Mouse (Mus musculus): ENCODE data around the gene Fam107b. TPM values are rescaled to one million over a fixed set of nuclear protein-coding genes. Genes with fewer than 3 reads are reported as not detected.

Gene Fam107b
- total and polyA plus RNA-seq, 3 experiments = 3.6 to 34.1 (median 19.4) TPM

GRCm38 (mm10) chr2:3600421-3600820 lies 30.1 kb downstream of the Fam107b start:
- ATAC-seq (ENCODE audit: extremely low read depth, insufficient number of reproducible peaks, low FRiP score, poor library complexity, severe bottlenecking) (no peak), DNase-seq (ENCODE audit: low spot score) (no peak)
- no peak overlapping the region for H3K4me3 ChIP-seq (ENCODE audit: low read depth, low read length)
- no peaks in the 10 kb centered on the region for H3K9me3 ChIP-seq (replicated peaks)
- TF ChIP-seq TAL1 (conservative IDR thresholded peaks at IDR 0.05; ENCODE audit: low read depth, low read length) (no peak), GATA1 (IDR thresholded peaks at IDR 0.05; ENCODE audit: borderline replicate concordance, low read length) (no peak), CTCF (IDR thresholded peaks at IDR 0.05; ENCODE audit: low read depth, low read length) (no peak), POLR2AphosphoS5 (IDR thresholded peaks at IDR 0.05; ENCODE audit: insufficient replicate concordance, low read depth, low read length) (no peak), GATA2 (IDR thresholded peaks at IDR 0.05; ENCODE audit: borderline replicate concordance, low read depth, low read length) (no peak)
- H3K4me1 ChIP-seq (ENCODE audit: insufficient read depth, low read depth, low read length) = no peaks in the 10 kb centered on the region
- no peaks in the 10 kb centered on the region for H3K36me3 ChIP-seq (replicated peaks)
- no peaks in the 10 kb centered on the region for H3K27me3 ChIP-seq (ENCODE audit: insufficient read depth, low read length)

- no peaks in the 10 kb centered on the region for H3K9me3 ChIP-seq (replicated peaks)
- no peak for ATAC-seq (ENCODE audit: extremely low read depth, insufficient number of reproducible peaks, low FRiP score, poor library complexity, severe bottlenecking)
- TF ChIP-seq CTCF (IDR thresholded peaks at IDR 0.05; ENCODE audit: low read depth, low read length) (no peak), TAL1 (conservative IDR thresholded peaks at IDR 0.05; ENCODE audit: low read depth, low read length) (no peak), GATA2 (IDR thresholded peaks at IDR 0.05; ENCODE audit: borderline replicate concordance, low read depth, low read length) (no peak), POLR2AphosphoS5 (IDR thresholded peaks at IDR 0.05; ENCODE audit: insufficient replicate concordance, low read depth, low read length) (no peak), GATA1 (IDR thresholded peaks at IDR 0.05; ENCODE audit: borderline replicate concordance, low read length) (no peak)
Observed at GRCm38 (mm10) chr2:3602599-3602998, 32.3 kb downstream of the Fam107b start.

DNA sequence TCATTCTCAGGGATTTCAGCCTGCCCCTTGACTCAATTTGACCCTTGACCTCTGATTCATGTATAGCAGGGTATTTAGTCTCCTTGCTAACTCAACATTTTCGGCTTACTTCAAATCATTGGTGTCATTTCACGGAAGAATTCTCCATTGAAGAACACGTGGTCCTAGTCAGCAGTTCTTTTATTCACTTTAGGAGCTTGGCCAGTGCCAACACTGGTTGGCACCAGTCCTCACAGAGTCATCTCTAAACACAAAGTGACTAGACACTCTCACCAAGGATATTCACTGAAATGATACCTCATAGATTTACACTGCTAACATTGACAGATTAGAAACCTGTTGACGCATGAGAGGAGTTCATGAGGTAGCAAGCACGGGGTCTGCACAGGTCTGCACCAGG lies 32.9 kb downstream of the Fam107b start:
- ATAC-seq (ENCODE audit: extremely low read depth, insufficient number of reproducible peaks, low FRiP score, poor library complexity, severe bottlenecking) = no peak
- no peak overlapping the region for H3K4me3 ChIP-seq (ENCODE audit: low read depth, low read length)
- TF ChIP-seq GATA1 (IDR thresholded peaks at IDR 0.05; ENCODE audit: borderline replicate concordance, low read length) (no peak), TAL1 (conservative IDR thresholded peaks at IDR 0.05; ENCODE audit: low read depth, low read length) (no peak), GATA2 (IDR thresholded peaks at IDR 0.05; ENCODE audit: borderline replicate concordance, low read depth, low read length) (no peak), CTCF (IDR thresholded peaks at IDR 0.05; ENCODE audit: low read depth, low read length) (no peak), POLR2AphosphoS5 (IDR thresholded peaks at IDR 0.05; ENCODE audit: insufficient replicate concordance, low read depth, low read length) (no peak)
- no peaks in the 10 kb centered on the region for H3K27me3 ChIP-seq (ENCODE audit: insufficient read depth, low read length)
- no peaks in the 10 kb centered on the region for H3K36me3 ChIP-seq (replicated peaks)
- no peaks in the 10 kb centered on the region for H3K9me3 ChIP-seq (replicated peaks)
- H3K4me1 ChIP-seq (ENCODE audit: insufficient read depth, low read depth, low read length) = no peaks in the 10 kb centered on the region
- no peak for DNase-seq (ENCODE audit: low spot score)

More at GRCm38 (mm10) chr2:3602599-3602998, 32.3 kb downstream of the Fam107b start:
- no peak for DNase-seq (ENCODE audit: low spot score)
- H3K4me3 ChIP-seq (ENCODE audit: low read depth, low read length) = no peak overlapping the region
- no peaks in the 10 kb centered on the region for H3K27me3 ChIP-seq (ENCODE audit: insufficient read depth, low read length)
- H3K36me3 ChIP-seq (replicated peaks) = no peaks in the 10 kb centered on the region
- H3K4me1 ChIP-seq (ENCODE audit: insufficient read depth, low read depth, low read length) = no peaks in the 10 kb centered on the region

- no peak for DNase-seq (ENCODE audit: low spot score)
- Histone ChIP-seq H3K4me3 (ENCODE audit: low read depth, low read length) (no peak overlapping the region), H3K36me3 (replicated peaks) (no peaks in the 10 kb centered on the region), H3K27me3 (ENCODE audit: insufficient read depth, low read length) (no peaks in the 10 kb centered on the region), H3K4me1 (ENCODE audit: insufficient read depth, low read depth, low read length) (no peaks in the 10 kb centered on the region), H3K9me3 (replicated peaks) (no peaks in the 10 kb centered on the region)
- ATAC-seq (ENCODE audit: extremely low read depth, insufficient number of reproducible peaks, low FRiP score, poor library complexity, severe bottlenecking) = no peak
- no peak for TF ChIP-seq GATA2 (IDR thresholded peaks at IDR 0.05; ENCODE audit: borderline replicate concordance, low read depth, low read length)
- TF ChIP-seq CTCF (IDR thresholded peaks at IDR 0.05; ENCODE audit: low read depth, low read length) = no peak
- TF ChIP-seq TAL1 (conservative IDR thresholded peaks at IDR 0.05; ENCODE audit: low read depth, low read length) = no peak
- no peak for TF ChIP-seq GATA1 (IDR thresholded peaks at IDR 0.05; ENCODE audit: borderline replicate concordance, low read length)
- no peak for TF ChIP-seq POLR2AphosphoS5 (IDR thresholded peaks at IDR 0.05; ENCODE audit: insufficient replicate concordance, low read depth, low read length)
Observed at GRCm38 (mm10) chr2:3608868-3609854, 38.9 kb downstream of the Fam107b start.

GRCm38 (mm10) chr2:3618446-3618845 lies 48.2 kb downstream of the Fam107b start:
- Histone ChIP-seq H3K4me1 (ENCODE audit: insufficient read depth, low read depth, low read length) (no peaks in the 10 kb centered on the region), H3K4me3 (ENCODE audit: low read depth, low read length) (no peak overlapping the region), H3K36me3 (replicated peaks) (no peaks in the 10 kb centered on the region), H3K9me3 (replicated peaks) (no peaks in the 10 kb centered on the region), H3K27me3 (ENCODE audit: insufficient read depth, low read length) (no peaks in the 10 kb centered on the region)
- no peak for ATAC-seq (ENCODE audit: extremely low read depth, insufficient number of reproducible peaks, low FRiP score, poor library complexity, severe bottlenecking)
- no peak for TF ChIP-seq POLR2AphosphoS5 (IDR thresholded peaks at IDR 0.05; ENCODE audit: insufficient replicate concordance, low read depth, low read length)
- no peak for TF ChIP-seq GATA2 (IDR thresholded peaks at IDR 0.05; ENCODE audit: borderline replicate concordance, low read depth, low read length)
- no peak for TF ChIP-seq TAL1 (conservative IDR thresholded peaks at IDR 0.05; ENCODE audit: low read depth, low read length)
- no peak for TF ChIP-seq GATA1 (IDR thresholded peaks at IDR 0.05; ENCODE audit: borderline replicate concordance, low read length)
- no peak for TF ChIP-seq CTCF (IDR thresholded peaks at IDR 0.05; ENCODE audit: low read depth, low read length)
- DNase-seq (ENCODE audit: low spot score) = no peak

- Histone ChIP-seq H3K4me1 (ENCODE audit: insufficient read depth, low read depth, low read length) (no peaks in the 10 kb centered on the region), H3K9me3 (replicated peaks) (no peaks in the 10 kb centered on the region), H3K27me3 (ENCODE audit: insufficient read depth, low read length) (no peaks in the 10 kb centered on the region), H3K36me3 (replicated peaks) (no peaks in the 10 kb centered on the region), H3K4me3 (ENCODE audit: low read depth, low read length) (no peak overlapping the region)
- ATAC-seq (ENCODE audit: extremely low read depth, insufficient number of reproducible peaks, low FRiP score, poor library complexity, severe bottlenecking) = no peak
- TF ChIP-seq CTCF (IDR thresholded peaks at IDR 0.05; ENCODE audit: low read depth, low read length) = no peak
- no peak for DNase-seq (ENCODE audit: low spot score)
Observed at GRCm38 (mm10) chr2:3621568-3621967, 51.3 kb downstream of the Fam107b start.
